Mouse (Mus musculus) lung, postnatal 0 days (tissue): Measurements from ENCODE around the gene Ddx49.

Experiments
- CTCF ChIP-seq: IDR thresholded peaks from 2 replicates; pipeline ENCODE4 v1.5.1; 2016; ENCODE audit warnings: antibody characterized with exemption, mild to moderate bottlenecking
- EP300 ChIP-seq: IDR thresholded peaks from 2 replicates; pipeline ENCODE4 v1.6.1; 2016; ENCODE audit warnings: antibody characterized with exemption, mild to moderate bottlenecking, control low read depth

DNA sequence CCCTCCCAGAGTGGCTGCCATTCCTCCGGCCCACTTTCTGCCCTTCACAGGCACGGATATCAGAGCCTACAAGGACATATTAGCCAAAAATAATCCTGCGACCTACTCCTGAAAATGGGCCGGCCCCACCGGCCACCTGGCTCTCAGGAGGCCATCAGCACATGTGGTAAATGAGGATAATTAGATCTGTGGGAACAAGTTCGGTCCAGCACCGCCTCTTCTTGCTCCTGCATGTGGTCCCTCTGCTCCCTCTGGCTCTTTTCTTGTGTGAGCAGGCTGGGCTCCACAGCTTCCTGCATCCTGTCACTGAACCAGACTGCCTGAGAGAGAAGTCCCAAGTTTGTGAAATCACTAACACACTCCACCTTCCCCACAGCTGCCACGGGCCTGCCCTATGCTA is 23.0 kb downstream of the Ddx49 start:
- TF ChIP-seq CTCF (0 out of 2 replicates have a peak, but pooled peaks have one; percentile 9), EP300 (no peak)
